Comparison of ENCODE assay signal across 27 mouse cellular contexts in the genomic region with DNA sequence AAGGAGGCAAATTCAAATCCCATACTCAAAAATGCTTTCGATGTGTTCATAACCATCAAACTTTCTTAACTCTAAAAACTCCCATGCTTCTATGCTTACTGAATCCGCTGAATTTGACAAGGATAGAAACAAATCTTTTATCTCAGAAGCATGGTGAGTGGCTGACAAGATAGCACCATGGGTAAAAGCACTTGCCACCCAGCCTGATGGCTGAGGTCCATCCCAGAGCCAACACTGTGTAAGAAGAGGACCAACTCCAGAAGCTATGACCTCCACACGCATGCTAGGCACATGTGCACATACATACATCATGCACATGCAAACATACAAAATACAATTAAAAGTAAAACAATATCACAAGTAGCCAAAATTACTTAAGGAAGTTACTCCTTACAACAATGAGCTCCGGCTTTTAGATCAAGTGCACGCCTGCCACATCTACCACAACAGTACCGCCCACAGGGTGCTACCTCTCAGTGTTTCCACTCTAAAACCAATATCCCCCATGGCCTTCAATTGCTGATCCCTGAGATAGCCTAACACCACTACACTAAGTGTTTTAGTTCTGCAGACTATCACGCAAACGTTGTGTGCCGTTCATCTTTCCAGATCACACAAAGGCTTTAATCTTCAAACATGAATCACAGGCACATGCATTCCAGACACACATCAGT. TPM values are rescaled to one million over a fixed set of nuclear protein-coding genes. Genes with fewer than 3 reads are reported as not detected.
DNase-seq lines count a peak whose midpoint lies in the region; ATAC-seq lines count a peak whose summit lies in the region.
"Had no signal": no experiment of that assay in that cellular context is flagged by ENCODE, and none has a peak within 500 bp of the region (broad histone marks: within the 10 kb centered on the region; RNA-seq: fewer than 3 reads in every experiment).

No protein-coding gene starts in this region.

- H3K27ac ChIP-seq in embryonic facial prominence, embryonic 13.5 days, result peak overlapping the region; percentile 23; the same call in 1 of the 2 replicates
- H3K27ac ChIP-seq in embryonic facial prominence, embryonic 10.5 days (replicated peaks), result no peak overlapping the region
- no peak overlapping the region for H3K27ac ChIP-seq in kidney, embryonic 15.5 days
- H3K27ac ChIP-seq: embryonic facial prominence, embryonic 12.5 days; forebrain, embryonic 12.5 days; forebrain, embryonic 15.5 days; heart, embryonic 10.5 days; heart, embryonic 13.5 days; hindbrain, embryonic 14.5 days; hindbrain, postnatal 0 days had no signal

- DNase-seq in embryonic facial prominence, embryonic 10.5 days (ENCODE audit: low spot score), result no peak
- peak; percentile 28 for DNase-seq in 416B (ENCODE audit: low read depth)
- DNase-seq in T-cell, adult 2 months (ENCODE audit: low spot score), result peak; percentile 8
- no peak for DNase-seq in gastrocnemius, postnatal 4 days (ENCODE audit: low spot score in 2 of 2)
- DNase-seq: adrenal gland, adult 8-10 months; adrenal gland, postnatal 25 days; cerebellum, adult 11-12 months; cerebellum, adult 8-10 months; cerebellum, postnatal 36 days; gastrocnemius, postnatal 36 days; heart, adult 18-20 months; heart, postnatal 14 days; heart, postnatal 4 days; kidney, adult 11 months had no signal

- H3K27me3 ChIP-seq in embryonic facial prominence, embryonic 13.5 days, result no peaks in the 10 kb centered on the region
- no peaks in the 10 kb centered on the region for H3K27me3 ChIP-seq in embryonic facial prominence, embryonic 10.5 days (replicated peaks; ENCODE audit: low read depth, poor library complexity, severe bottlenecking)
- no peaks in the 10 kb centered on the region for H3K27me3 ChIP-seq in kidney, embryonic 15.5 days
- H3K27me3 ChIP-seq: embryonic facial prominence, embryonic 12.5 days; forebrain, embryonic 12.5 days; forebrain, embryonic 15.5 days; heart, embryonic 13.5 days had no signal

- peaks cover 17% of the 10 kb centered on the region for H3K4me1 ChIP-seq in embryonic facial prominence, embryonic 13.5 days
- peaks cover 8% of the 10 kb centered on the region; the same call in 1 of the 2 replicates for H3K4me1 ChIP-seq in embryonic facial prominence, embryonic 10.5 days
- no peaks in the 10 kb centered on the region for H3K4me1 ChIP-seq in kidney, embryonic 15.5 days

- WGBS in embryonic facial prominence, embryonic 13.5 days, result 53% methylated on average over 9 of the region's 9 CpGs
- WGBS in embryonic facial prominence, embryonic 10.5 days, result 89% methylated on average over 9 of the region's 9 CpGs
- WGBS in kidney, embryonic 15.5 days, result 88% methylated on average over 9 of the region's 9 CpGs

- H3K4me3 ChIP-seq in embryonic facial prominence, embryonic 13.5 days, result no peak overlapping the region
- H3K4me3 ChIP-seq in embryonic facial prominence, embryonic 10.5 days, result no peak overlapping the region
- H3K4me3 ChIP-seq in kidney, embryonic 15.5 days (replicated peaks), result no peak overlapping the region
- H3K4me3 ChIP-seq: embryonic facial prominence, embryonic 12.5 days; erythroblast, embryonic 14.5 days; forebrain, embryonic 12.5 days; forebrain, embryonic 15.5 days; heart, embryonic 10.5 days; heart, embryonic 13.5 days had no signal

- H3K9me3 ChIP-seq in embryonic facial prominence, embryonic 13.5 days, result no peaks in the 10 kb centered on the region
- no peaks in the 10 kb centered on the region for H3K9me3 ChIP-seq in embryonic facial prominence, embryonic 10.5 days
- no peaks in the 10 kb centered on the region for H3K9me3 ChIP-seq in kidney, embryonic 15.5 days (replicated peaks)
- H3K9me3 ChIP-seq: embryonic facial prominence, embryonic 12.5 days; forebrain, embryonic 12.5 days; forebrain, embryonic 15.5 days; heart, embryonic 10.5 days; heart, embryonic 13.5 days had no signal

- ATAC-seq in embryonic facial prominence, embryonic 13.5 days (ENCODE audit: insufficient number of reproducible peaks, insufficient read depth, low FRiP score, low TSS enrichment, low read depth), result no peak
- ATAC-seq in megakaryocyte-erythroid progenitor cell, adult 5-6 weeks (replicated peaks; ENCODE audit: low FRiP score, low TSS enrichment, poor library complexity, severe bottlenecking), result peak; percentile 56
- ATAC-seq in kidney, embryonic 15.5 days (replicated peaks; ENCODE audit: low FRiP score), result no peak
- ATAC-seq: activated CD4-positive, CD25-positive, alpha-beta regulatory T cell, adult 4 months; forebrain, embryonic 15.5 days; hindbrain, postnatal 0 days; inflammation-experienced regulatory T-cells, adult 6 months had no signal

- no peaks in the 10 kb centered on the region for H3K36me3 ChIP-seq in embryonic facial prominence, embryonic 13.5 days
- peaks cover 4% of the 10 kb centered on the region; the same call in 1 of the 2 replicates for H3K36me3 ChIP-seq in embryonic facial prominence, embryonic 10.5 days (replicated peaks)
- H3K36me3 ChIP-seq in kidney, embryonic 15.5 days, result no peaks in the 10 kb centered on the region
- H3K36me3 ChIP-seq: embryonic facial prominence, embryonic 12.5 days; forebrain, embryonic 12.5 days; forebrain, embryonic 15.5 days; heart, embryonic 10.5 days; heart, embryonic 13.5 days had no signal

- no peak overlapping the region for H3K4me2 ChIP-seq in embryonic facial prominence, embryonic 13.5 days
- H3K4me2 ChIP-seq in kidney, embryonic 15.5 days, result no peak overlapping the region
- H3K4me2 ChIP-seq: embryonic facial prominence, embryonic 12.5 days; forebrain, embryonic 12.5 days; forebrain, embryonic 15.5 days; heart, embryonic 13.5 days; hindbrain, embryonic 14.5 days had no signal

- H3K9ac ChIP-seq in embryonic facial prominence, embryonic 13.5 days, result no peak overlapping the region
- H3K9ac ChIP-seq in kidney, embryonic 15.5 days, result no peak overlapping the region
- H3K9ac ChIP-seq: embryonic facial prominence, embryonic 12.5 days; forebrain, embryonic 12.5 days; forebrain, embryonic 15.5 days; heart, embryonic 13.5 days; hindbrain, embryonic 14.5 days had no signal

RNA-seq across cellular contexts. Expression of a gene that starts 35.4 kb away (rescaled TPM):
- 34.0 and 37.7 TPM in 2 replicates for polyA plus RNA-seq in embryonic facial prominence, embryonic 13.5 days (2015; fragmentation: Nextera tagmentation; extraction: Ambion mirVana)
- polyA plus RNA-seq in embryonic facial prominence, embryonic 10.5 days (2016; fragmentation: Nextera tagmentation; extraction: Ambion mirVana), result 33.8 and 35.2 TPM in 2 replicates
- 21.4 and 28.9 TPM in 2 replicates for total RNA-seq in megakaryocyte-erythroid progenitor cell, adult 5-6 weeks (2014; fragmentation: Nextera tagmentation)
- total RNA-seq in megakaryocyte-erythroid progenitor cell, adult 5-6 weeks (2017), result 18.8 and 56.2 TPM in 2 replicates
- polyA plus RNA-seq in kidney, embryonic 15.5 days (2015; fragmentation: Nextera tagmentation; extraction: Ambion mirVana), result 33.5 and 34.7 TPM in 2 replicates
- total RNA-seq in gastrocnemius, postnatal 4 days (2021), result 10 to 100 TPM; 29.5 to 33.0 TPM

Comparison
In these comparisons a context has a peak if more than half of its experiments do, and no peak if none do; other contexts are left out.
1. DNase-seq: peak in 416B (single experiment) and T-cell, adult 2 months (single experiment); none in embryonic facial prominence, embryonic 10.5 days (single experiment) and gastrocnemius, postnatal 4 days (0 of 2).